Mouse (Mus musculus): Measurements from ENCODE around the gene Gm20388.
"Not testable (repeated sequence)": the region's sequence is repeated elsewhere in the genome, so short reads cannot be mapped to it uniquely, and the experiment has no call there.

DNA sequence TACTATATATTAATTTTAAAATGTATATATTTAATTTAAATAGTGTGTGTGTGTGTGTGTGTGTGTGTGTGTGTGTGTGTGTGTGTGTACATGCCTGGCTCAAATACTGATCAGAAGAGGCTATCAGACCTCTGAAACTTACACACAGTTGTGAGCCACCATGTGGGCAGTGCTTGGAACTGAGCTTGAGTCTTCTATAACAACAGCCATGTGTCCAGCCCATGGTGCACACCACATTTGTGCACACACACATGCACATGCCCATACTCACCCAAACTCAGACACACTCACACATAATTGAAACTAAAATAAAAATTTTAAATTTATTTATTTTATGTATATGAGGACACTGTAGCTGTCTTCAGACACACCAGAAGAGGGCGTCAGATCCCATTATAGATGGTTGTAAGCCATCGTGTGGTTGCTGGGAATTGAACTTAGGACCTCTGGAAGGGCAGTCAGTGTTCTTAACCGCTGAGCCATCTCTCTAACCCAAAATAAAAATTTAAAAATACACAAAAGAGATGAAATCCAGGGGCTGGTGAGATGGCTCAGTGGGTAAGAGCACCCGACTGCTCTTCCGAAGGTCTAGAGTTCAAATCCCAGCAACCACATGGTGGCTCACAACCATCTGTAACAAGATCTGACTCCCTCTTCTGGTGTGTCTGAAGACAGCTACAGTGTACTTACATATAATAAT, 3504.5 kb downstream of the Gm20388 start:
- TF ChIP-seq CTCF (conservative IDR thresholded peaks at IDR 0.05; ENCODE audit: insufficient read depth, insufficient read length, low read depth, low read length); POLR2A (IDR thresholded peaks at IDR 0.05; ENCODE audit: low read depth, low read length): not testable (repeated sequence)

All from kidney, adult 2 months (tissue).